Mouse (Mus musculus) CH12F3 (cell line): ENCODE measurements around the gene Acvr1.

ENCODE experiments used
- in situ Hi-C: fragments of 300-500 bp; cut with MboI; formaldehyde crosslinking; loops from 2 replicates; pipeline ENCODE4 v1.14.3; 2020; ENCODE audit warnings: low sequenced_read_pairs

Acvr1 gene

GRCm38 (mm10) chr2:58521621-58522020 lies 45.3 kb downstream of the Acvr1 start:
- in situ Hi-C loops = no loop called here

- in situ Hi-C loops = no loop called here
Observed at GRCm38 (mm10) chr2:58520727-58521126, 46.2 kb downstream of the Acvr1 start.

GRCm38 (mm10) chr2:58518517-58518916 lies 48.4 kb downstream of the Acvr1 start:
- in situ Hi-C loops = no loop called here

- in situ Hi-C loops = no loop called here
Observed at GRCm38 (mm10) chr2:58516920-58517319, 50.0 kb downstream of the Acvr1 start.

- in situ Hi-C loops = no loop called here
Observed at GRCm38 (mm10) chr2:58516000-58516399, 51.0 kb downstream of the Acvr1 start.

- in situ Hi-C loops = no loop called here
Observed at GRCm38 (mm10) chr2:58514489-58514888, 52.5 kb downstream of the Acvr1 start.

GRCm38 (mm10) chr2:58513212-58513611 lies 53.7 kb downstream of the Acvr1 start:
- in situ Hi-C loops = no loop called here

- in situ Hi-C loops = no loop called here
Observed at GRCm38 (mm10) chr2:58510192-58510591, 56.8 kb downstream of the Acvr1 start.

- in situ Hi-C loops = no loop called here
Observed at GRCm38 (mm10) chr2:58505306-58506090, 61.5 kb downstream of the Acvr1 start.

GRCm38 (mm10) chr2:58496647-58497410 lies 70.1 kb downstream of the Acvr1 start:
- in situ Hi-C loops = no loop called here

- in situ Hi-C loops = no loop called here
Observed at GRCm38 (mm10) chr2:58495271-58495670, 71.7 kb downstream of the Acvr1 start.

GRCm38 (mm10) chr2:58493685-58494635 lies 73.0 kb downstream of the Acvr1 start:
- in situ Hi-C loops = no loop called here

- in situ Hi-C loops = no loop called here
Observed at GRCm38 (mm10) chr2:58489275-58489674, 77.7 kb downstream of the Acvr1 start.

GRCm38 (mm10) chr2:58488404-58488803 lies 78.6 kb downstream of the Acvr1 start:
- in situ Hi-C loops = no loop called here

GRCm38 (mm10) chr2:58487279-58487560 lies 79.7 kb downstream of the Acvr1 start:
- in situ Hi-C loops = no loop called here

GRCm38 (mm10) chr2:58486441-58487278 lies 80.3 kb downstream of the Acvr1 start:
- in situ Hi-C loops = no loop called here

- in situ Hi-C loops = no loop called here
Observed at GRCm38 (mm10) chr2:58485683-58486082, 81.3 kb downstream of the Acvr1 start.

GRCm38 (mm10) chr2:58485152-58485551 lies 81.8 kb downstream of the Acvr1 start:
- in situ Hi-C loops = no loop called here

- in situ Hi-C loops = no loop called here
Observed at GRCm38 (mm10) chr2:58484284-58484965, 82.5 kb downstream of the Acvr1 start.
